Mouse (Mus musculus) myocyte (in vitro differentiated cells): ENCODE measurements at regions not wholly inside any gene's neighbourhood (a gene's known extent, or its start where the extent isn't known, plus 50 kb on each side); places are given as distances from the start of the nearest gene placed in this dataset.

Experiments used
- H3K27me3 ChIP-seq: one replicate; pipeline ENCODE4 v1.6.1; 2011; ENCODE audit not compliant: control insufficient read depth, insufficient read depth, insufficient read length
- H3K36me3 ChIP-seq: one replicate; pipeline ENCODE4 v1.6.1; 2011; ENCODE audit not compliant: control insufficient read depth, insufficient read depth
- H3K4me2 ChIP-seq: one replicate; pipeline ENCODE4 v1.6.1; 2011; ENCODE audit warnings: low read depth, control low read depth
- H3K4me3 ChIP-seq: one replicate; pipeline ENCODE4 v1.5.1; 2011; ENCODE audit warnings: mild to moderate bottlenecking, control low read depth, moderate library complexity
- H3K79me2 ChIP-seq: one replicate; pipeline ENCODE4 v1.6.1; 2011; ENCODE audit not compliant: control insufficient read depth, insufficient read depth
- H3ac ChIP-seq: one replicate; pipeline ENCODE4 v1.6.1; 2011; ENCODE audit not compliant: control insufficient read depth, insufficient read length
- CEBPB ChIP-seq: IDR thresholded peaks from 2 replicates; pipeline ENCODE4 v1.6.1; 2011; ENCODE audit warnings: mild to moderate bottlenecking, moderate library complexity; ENCODE audit not compliant: poor library complexity, insufficient read depth, severe bottlenecking
- E2F4 ChIP-seq: IDR thresholded peaks from one replicate; pipeline ENCODE4 v1.6.1; 2011; ENCODE audit warnings: mild to moderate bottlenecking, control low read depth, moderate library complexity; ENCODE audit not compliant: insufficient read depth
- MAX ChIP-seq: IDR thresholded peaks from one replicate; pipeline ENCODE4 v1.6.1; 2011; ENCODE audit warnings: low read depth, mild to moderate bottlenecking, control low read depth
- MYOD1 ChIP-seq, 3 experiments: IDR thresholded peaks; one replicate each; pipeline ENCODE4 v1.6.1; 2011; ENCODE audit warnings: control low read depth in 2 of 3, low read depth in 2 of 3, mild to moderate bottlenecking in 2 of 3, moderate library complexity in 1 of 3; ENCODE audit not compliant: insufficient read length in 2 of 3, control insufficient read depth in 1 of 3
- MYOG ChIP-seq, 3 experiments: IDR thresholded peaks; one replicate each; pipeline ENCODE4 v1.6.1; 2011; ENCODE audit warnings: control low read depth in 2 of 3, low read depth in 2 of 3, mild to moderate bottlenecking in 2 of 3; ENCODE audit not compliant: insufficient read length in 2 of 3, control insufficient read depth in 1 of 3, insufficient read depth in 1 of 3
- POLR2A ChIP-seq: IDR thresholded peaks from one replicate; pipeline ENCODE4 v1.6.1; 2011; ENCODE audit warnings: low read depth, mild to moderate bottlenecking, control low read depth, moderate library complexity; ENCODE audit not compliant: insufficient read length
- POLR2AphosphoS2 ChIP-seq: IDR thresholded peaks from one replicate; pipeline ENCODE4 v1.6.1; 2011; ENCODE audit warnings: low read depth, control low read depth; ENCODE audit not compliant: insufficient read length
- REST ChIP-seq: IDR thresholded peaks from one replicate; pipeline ENCODE4 v1.6.1; 2011; ENCODE audit warnings: mild to moderate bottlenecking, control low read depth, moderate library complexity; ENCODE audit not compliant: insufficient read depth, insufficient read length
- SRF ChIP-seq: IDR thresholded peaks from one replicate; pipeline ENCODE4 v1.6.1; 2011; ENCODE audit warnings: low read depth; ENCODE audit not compliant: control insufficient read depth, insufficient read length
- TCF12 ChIP-seq: IDR thresholded peaks from one replicate; pipeline ENCODE4 v1.6.1; 2011; ENCODE audit warnings: mild to moderate bottlenecking, control low read depth; ENCODE audit not compliant: poor library complexity, insufficient read depth, severe bottlenecking
- TCF3 ChIP-seq: IDR thresholded peaks from one replicate; pipeline ENCODE4 v1.6.1; 2011; ENCODE audit warnings: low read depth, control low read depth; ENCODE audit not compliant: insufficient read length
- USF1 ChIP-seq: IDR thresholded peaks from one replicate; pipeline ENCODE4 v1.6.1; 2011; ENCODE audit warnings: low read depth, mild to moderate bottlenecking, control low read depth, moderate library complexity

DNA sequence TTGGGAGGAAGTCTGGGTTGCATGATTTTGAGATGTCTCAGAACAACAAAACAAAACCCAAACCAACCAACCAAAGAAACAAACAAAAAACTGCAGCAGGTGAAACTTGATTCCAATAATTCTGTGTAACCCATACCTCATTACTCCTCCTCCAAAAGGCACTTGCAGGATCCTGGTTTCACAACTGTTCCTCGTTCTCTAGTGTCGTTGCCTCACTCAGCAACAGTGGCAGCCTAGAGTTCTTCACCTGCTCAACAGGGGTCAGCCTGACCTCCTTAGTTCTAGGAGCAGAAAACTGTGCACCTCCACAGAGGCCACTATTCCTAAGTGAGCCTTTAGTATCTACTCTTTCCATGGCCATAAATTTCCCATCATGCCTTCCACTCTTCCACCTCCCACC is 72.3 kb upstream of the Vangl1 start:
- no peaks in the 10 kb centered on the region for H3K27me3 ChIP-seq
- H3K36me3 ChIP-seq, result no peaks in the 10 kb centered on the region
- H3K4me2 ChIP-seq, result no peak overlapping the region
- TF ChIP-seq TCF12, result no peak
- TF ChIP-seq POLR2AphosphoS2, result no peak
- no peak for TF ChIP-seq MAX
- TF ChIP-seq USF1, result no peak
- no peak for TF ChIP-seq CEBPB
- TF ChIP-seq MYOD1 (IDR thresholded peaks at IDR 0.05; ENCODE audit: control insufficient read depth in 1 of 3, insufficient read length in 2 of 3, low read depth in 2 of 3), result no peak
- TF ChIP-seq SRF, result no peak
- TF ChIP-seq POLR2A, result no peak
- no peak for TF ChIP-seq E2F4
- no peak for TF ChIP-seq TCF3
- no peak for TF ChIP-seq MYOG (IDR thresholded peaks at IDR 0.05; ENCODE audit: control insufficient read depth in 1 of 3, insufficient read depth in 1 of 3, insufficient read length in 2 of 3, low read depth in 2 of 3)
- no peak for TF ChIP-seq REST
- no peaks in the 10 kb centered on the region for H3K79me2 ChIP-seq
- no peak overlapping the region for H3ac ChIP-seq
- no peak overlapping the region for H3K4me3 ChIP-seq

DNA sequence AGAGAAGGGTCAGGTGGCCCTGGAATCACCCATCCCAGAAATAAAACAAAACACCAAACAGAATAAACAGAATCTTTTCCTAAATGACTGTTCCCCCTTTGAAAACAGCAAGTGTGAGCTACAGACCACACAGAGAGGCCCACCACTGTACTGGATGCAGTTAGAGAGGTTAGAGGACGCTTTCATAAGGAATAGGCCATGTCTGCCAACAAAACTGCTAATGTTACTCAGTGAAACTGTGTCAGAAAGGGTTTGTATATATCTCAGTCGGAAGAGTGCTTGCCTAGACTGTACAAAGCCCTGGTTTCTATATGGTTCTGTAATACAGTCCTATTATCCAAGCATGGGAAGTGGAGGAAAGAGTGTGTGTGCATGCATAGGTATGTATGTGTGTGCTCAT is 71.8 kb upstream of the Vangl1 start:
- Histone ChIP-seq H3ac (no peak overlapping the region), H3K4me3 (no peak overlapping the region), H3K79me2 (no peaks in the 10 kb centered on the region), H3K27me3 (no peaks in the 10 kb centered on the region), H3K36me3 (no peaks in the 10 kb centered on the region), H3K4me2 (no peak overlapping the region)
- TF ChIP-seq MYOD1 (IDR thresholded peaks at IDR 0.05; ENCODE audit: control insufficient read depth in 1 of 3, insufficient read length in 2 of 3, low read depth in 2 of 3), result no peak
- TF ChIP-seq MAX, result no peak
- TF ChIP-seq MYOG (IDR thresholded peaks at IDR 0.05; ENCODE audit: control insufficient read depth in 1 of 3, insufficient read depth in 1 of 3, insufficient read length in 2 of 3, low read depth in 2 of 3), result no peak
- TF ChIP-seq USF1, result no peak
- TF ChIP-seq SRF, result no peak
- no peak for TF ChIP-seq E2F4
- TF ChIP-seq CEBPB, result no peak
- no peak for TF ChIP-seq TCF12
- no peak for TF ChIP-seq POLR2AphosphoS2
- TF ChIP-seq POLR2A, result no peak
- no peak for TF ChIP-seq TCF3
- no peak for TF ChIP-seq REST

DNA sequence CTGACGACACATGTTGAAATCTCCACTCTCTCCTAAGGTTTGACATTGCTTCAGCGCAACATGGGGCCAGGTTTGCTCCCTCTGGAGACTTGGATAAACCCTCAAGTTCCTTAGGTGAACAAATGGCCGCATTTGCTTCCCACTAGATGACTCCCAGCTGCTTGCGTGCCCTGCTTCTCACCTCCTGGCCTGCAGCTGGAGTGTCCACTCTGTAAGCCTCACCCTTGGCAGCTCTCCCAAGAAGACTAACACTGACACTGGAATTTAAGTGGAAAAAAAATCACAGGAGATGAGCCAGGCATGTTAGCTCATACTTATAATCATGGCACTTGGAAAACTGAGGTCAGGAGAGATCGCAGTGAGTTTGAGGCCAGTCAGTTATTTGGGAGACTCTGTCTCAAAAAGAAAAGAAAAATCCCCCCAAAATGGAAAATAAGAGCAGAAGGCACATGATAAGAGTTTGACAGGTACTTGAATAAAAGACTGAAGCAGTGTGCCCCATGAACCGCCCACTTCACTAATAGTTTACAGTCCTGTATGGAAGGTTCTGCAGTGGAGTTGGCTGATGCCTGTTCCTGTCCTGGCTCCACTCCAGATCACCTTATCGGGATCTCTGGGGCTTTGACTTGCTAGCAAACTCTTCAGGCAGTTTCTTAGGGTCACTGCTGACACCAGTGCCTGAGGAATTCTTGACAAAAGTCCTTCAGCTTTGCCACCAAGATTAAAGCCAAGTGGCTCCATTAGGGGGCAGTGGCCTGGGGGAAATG is 70.9 kb upstream of the Vangl1 start:
- Histone ChIP-seq H3K4me3 (no peak overlapping the region), H3K4me2 (no peak overlapping the region), H3K79me2 (no peaks in the 10 kb centered on the region), H3ac (no peak overlapping the region), H3K36me3 (no peaks in the 10 kb centered on the region), H3K27me3 (no peaks in the 10 kb centered on the region)
- TF ChIP-seq POLR2AphosphoS2 (no peak), USF1 (no peak), TCF12 (no peak), CEBPB (0 out of 2 replicates have a peak, but pooled peaks have one; percentile 37), MYOG (IDR thresholded peaks at IDR 0.05; ENCODE audit: control insufficient read depth in 1 of 3, insufficient read depth in 1 of 3, insufficient read length in 2 of 3, low read depth in 2 of 3) (peak in 1 of 3 experiments; percentile 74), TCF3 (no peak), SRF (no peak), MAX (no peak), E2F4 (no peak), MYOD1 (IDR thresholded peaks at IDR 0.05; ENCODE audit: control insufficient read depth in 1 of 3, insufficient read length in 2 of 3, low read depth in 2 of 3) (peak in 2 of 3 experiments; percentile 53 to 60), REST (no peak), POLR2A (no peak)

DNA sequence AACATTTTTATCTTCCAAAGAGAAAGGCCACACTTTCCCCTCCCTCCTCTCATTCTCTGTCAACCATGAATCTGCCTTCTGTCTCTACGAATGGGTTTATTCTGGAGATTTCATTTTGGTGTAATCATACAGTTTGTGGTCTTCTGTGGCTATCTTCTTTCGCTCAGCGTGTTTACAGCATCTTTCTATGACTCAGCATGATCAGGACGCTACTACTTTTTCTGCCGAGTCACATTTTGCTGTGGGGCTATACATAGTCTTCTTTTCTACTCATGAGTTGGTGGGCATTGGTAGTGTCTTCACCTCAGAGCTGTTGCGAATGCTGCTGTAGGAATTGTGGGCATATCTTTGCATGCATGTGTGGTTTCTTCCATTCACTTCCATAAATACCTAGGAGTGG is 66.3 kb upstream of the Vangl1 start:
- Histone ChIP-seq H3K27me3 (no peaks in the 10 kb centered on the region), H3K4me2 (no peak overlapping the region), H3ac (no peak overlapping the region), H3K79me2 (no peaks in the 10 kb centered on the region), H3K36me3 (no peaks in the 10 kb centered on the region), H3K4me3 (no peak overlapping the region)
- TF ChIP-seq MAX, result no peak
- TF ChIP-seq MYOD1 (IDR thresholded peaks at IDR 0.05; ENCODE audit: control insufficient read depth in 1 of 3, insufficient read length in 2 of 3, low read depth in 2 of 3), result no peak
- no peak for TF ChIP-seq MYOG (IDR thresholded peaks at IDR 0.05; ENCODE audit: control insufficient read depth in 1 of 3, insufficient read depth in 1 of 3, insufficient read length in 2 of 3, low read depth in 2 of 3)
- TF ChIP-seq POLR2A, result no peak
- TF ChIP-seq USF1, result no peak
- TF ChIP-seq TCF3, result no peak
- TF ChIP-seq TCF12, result no peak
- TF ChIP-seq CEBPB, result no peak
- TF ChIP-seq POLR2AphosphoS2, result no peak
- no peak for TF ChIP-seq E2F4
- no peak for TF ChIP-seq REST
- TF ChIP-seq SRF, result no peak
